Mouse (Mus musculus): ENCODE measurements around the gene Slc25a51. TPM values are rescaled to one million over a fixed set of nuclear protein-coding genes. Genes with fewer than 3 reads are reported as not detected.
"Not testable (repeated sequence)": the region's sequence is repeated elsewhere in the genome, so short reads cannot be mapped to it uniquely, and the experiment has no call there.

Slc25a51 gene
- polyA plus RNA-seq, 1 experiment from 2014 or later, result 79.8 TPM

DNA sequence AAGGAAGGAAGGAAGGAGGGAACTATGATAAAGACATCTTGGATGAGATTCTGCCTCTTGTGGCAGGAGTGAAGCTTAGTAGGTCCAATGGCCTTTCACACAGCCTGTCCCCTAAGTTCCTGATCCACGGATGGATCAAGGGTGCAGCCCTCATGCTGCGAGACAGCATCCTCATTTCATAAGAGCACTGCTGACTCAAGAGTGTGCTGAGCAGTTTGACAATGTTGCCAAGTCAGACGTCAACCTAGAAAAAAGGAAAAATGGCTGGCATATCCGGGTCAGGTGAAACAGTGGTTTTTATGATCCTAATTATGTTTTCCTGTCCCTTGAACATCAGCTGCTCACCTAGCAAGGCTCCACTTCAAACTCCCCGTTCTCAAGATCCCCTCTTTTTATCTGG lies 14.9 kb downstream of the Slc25a51 start:
- no peaks in the 10 kb centered on the region for H3K9me3 ChIP-seq
- no peak overlapping the region for H3K4me2 ChIP-seq (replicated peaks)
- no peak overlapping the region for H3K9ac ChIP-seq
- no peak overlapping the region for H3K27ac ChIP-seq
- no peaks in the 10 kb centered on the region for H3K27me3 ChIP-seq
- no peaks in the 10 kb centered on the region for H3K4me1 ChIP-seq
- 84% methylated on average over 5 of the region's 5 CpGs for WGBS
- peaks cover 17% of the 10 kb centered on the region for H3K36me3 ChIP-seq
- no peak overlapping the region for H3K4me3 ChIP-seq
- no peak for ATAC-seq (ENCODE audit: insufficient number of reproducible peaks, insufficient read depth, low FRiP score, low TSS enrichment)

DNA sequence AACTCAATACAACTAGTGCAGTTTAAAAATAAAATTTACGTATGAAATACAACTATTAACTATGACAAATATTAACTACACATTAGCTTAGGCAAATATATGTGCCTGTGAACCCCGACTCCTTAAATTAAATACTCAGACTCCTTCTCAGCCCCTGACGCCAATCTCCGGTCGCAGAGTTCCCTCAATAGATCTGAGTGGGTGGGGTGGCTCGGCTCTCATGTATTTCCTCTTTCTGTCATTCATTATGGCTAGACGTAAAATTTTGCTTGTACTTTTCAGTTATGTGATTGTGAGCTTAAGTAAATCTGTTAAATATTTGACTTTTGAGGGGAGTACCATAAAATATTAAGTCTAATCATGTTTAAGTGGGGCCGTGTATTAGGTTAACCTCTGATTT lies 15.6 kb downstream of the Slc25a51 start:
- no peak overlapping the region for H3K27ac ChIP-seq
- H3K4me2 ChIP-seq (replicated peaks), result no peak overlapping the region
- H3K9ac ChIP-seq, result no peak overlapping the region
- no peaks in the 10 kb centered on the region for H3K27me3 ChIP-seq
- H3K9me3 ChIP-seq, result no peaks in the 10 kb centered on the region
- WGBS, result 77% methylated on average over 8 of the region's 8 CpGs
- H3K4me1 ChIP-seq, result no peaks in the 10 kb centered on the region
- no peak for ATAC-seq (ENCODE audit: insufficient number of reproducible peaks, insufficient read depth, low FRiP score, low TSS enrichment)
- H3K4me3 ChIP-seq, result no peak overlapping the region
- H3K36me3 ChIP-seq, result peaks cover 12% of the 10 kb centered on the region; the same call in 1 of the 2 replicates

- 73% methylated on average over 11 of the region's 11 CpGs for WGBS
- Histone ChIP-seq H3K27ac (no peak overlapping the region), H3K9me3 (no peaks in the 10 kb centered on the region), H3K4me1 (no peaks in the 10 kb centered on the region), H3K4me2 (replicated peaks) (no peak overlapping the region), H3K4me3 (no peak overlapping the region), H3K27me3 (no peaks in the 10 kb centered on the region), H3K9ac (no peak overlapping the region), H3K36me3 (peaks cover 9% of the 10 kb centered on the region; the same call in 1 of the 2 replicates)
- ATAC-seq (ENCODE audit: insufficient number of reproducible peaks, insufficient read depth, low FRiP score, low TSS enrichment), result no peak
These were observed 16.0 kb downstream of the Slc25a51 start for GRCm38 (mm10) chr4:45392572-45392971.

DNA sequence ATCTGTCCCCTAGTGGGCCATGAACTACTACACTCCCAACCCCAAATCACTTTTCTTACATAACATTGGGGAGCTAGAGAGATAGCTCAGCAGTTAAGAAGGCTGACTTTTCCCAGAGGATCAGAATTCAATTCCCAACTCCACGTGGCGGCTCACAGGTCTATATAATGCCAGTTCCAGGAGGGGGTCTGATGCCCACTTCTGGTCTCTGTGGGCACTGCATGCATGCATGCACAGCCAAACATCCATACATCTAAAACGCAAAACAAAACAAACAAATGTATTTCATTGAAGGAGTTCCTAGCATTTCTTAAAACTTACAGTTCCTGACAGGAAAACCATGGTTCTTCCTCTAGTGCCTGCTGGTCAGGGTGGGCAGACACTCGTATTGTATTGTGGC lies 16.5 kb downstream of the Slc25a51 start:
- H3K9ac ChIP-seq, result no peak overlapping the region
- no peak for ATAC-seq (ENCODE audit: insufficient number of reproducible peaks, insufficient read depth, low FRiP score, low TSS enrichment)
- no peaks in the 10 kb centered on the region for H3K27me3 ChIP-seq
- 70% methylated on average over 4 of the region's 4 CpGs for WGBS
- no peak overlapping the region for H3K4me2 ChIP-seq (replicated peaks)
- H3K36me3 ChIP-seq, result peaks cover 4% of the 10 kb centered on the region; the same call in 1 of the 2 replicates
- no peaks in the 10 kb centered on the region for H3K4me1 ChIP-seq
- H3K27ac ChIP-seq, result no peak overlapping the region
- H3K9me3 ChIP-seq, result no peaks in the 10 kb centered on the region
- H3K4me3 ChIP-seq, result no peak overlapping the region

GRCm38 (mm10) chr4:45387296-45387695 lies 21.3 kb downstream of the Slc25a51 start:
- not testable (repeated sequence) for H3K27ac ChIP-seq; H3K4me1 ChIP-seq; H3K9me3 ChIP-seq; H3K9ac ChIP-seq; H3K4me3 ChIP-seq; ATAC-seq (ENCODE audit: insufficient number of reproducible peaks, insufficient read depth, low FRiP score, low TSS enrichment); H3K36me3 ChIP-seq; H3K27me3 ChIP-seq; H3K4me2 ChIP-seq (replicated peaks)
- 91% methylated on average over 5 of the region's 5 CpGs for WGBS

DNA sequence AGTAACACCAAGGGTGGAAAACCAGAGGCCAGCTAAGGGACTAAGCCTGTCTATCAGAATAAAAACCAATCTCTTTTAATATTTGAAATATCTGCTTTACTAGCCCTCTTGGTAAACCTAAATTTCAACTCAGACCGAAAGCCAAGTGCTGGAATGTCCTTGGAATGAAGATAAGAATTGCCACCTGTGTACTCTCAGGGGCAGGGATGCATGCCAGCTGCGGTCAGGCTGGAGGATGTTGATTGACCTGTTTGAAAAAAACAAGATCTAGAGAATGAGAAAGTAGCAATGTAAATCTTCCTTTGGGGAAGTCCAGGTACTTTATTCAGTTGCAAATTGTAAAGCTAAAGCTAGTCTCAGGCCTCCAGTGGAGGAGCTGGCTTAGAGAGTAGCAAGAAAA lies 26.4 kb downstream of the Slc25a51 start:
- H3K36me3 ChIP-seq; H3K27ac ChIP-seq; H3K4me3 ChIP-seq; H3K4me2 ChIP-seq (replicated peaks); H3K9me3 ChIP-seq; H3K9ac ChIP-seq; H3K27me3 ChIP-seq; ATAC-seq (ENCODE audit: insufficient number of reproducible peaks, insufficient read depth, low FRiP score, low TSS enrichment); H3K4me1 ChIP-seq: not testable (repeated sequence)
- 76% methylated on average over 2 of the region's 2 CpGs for WGBS

DNA sequence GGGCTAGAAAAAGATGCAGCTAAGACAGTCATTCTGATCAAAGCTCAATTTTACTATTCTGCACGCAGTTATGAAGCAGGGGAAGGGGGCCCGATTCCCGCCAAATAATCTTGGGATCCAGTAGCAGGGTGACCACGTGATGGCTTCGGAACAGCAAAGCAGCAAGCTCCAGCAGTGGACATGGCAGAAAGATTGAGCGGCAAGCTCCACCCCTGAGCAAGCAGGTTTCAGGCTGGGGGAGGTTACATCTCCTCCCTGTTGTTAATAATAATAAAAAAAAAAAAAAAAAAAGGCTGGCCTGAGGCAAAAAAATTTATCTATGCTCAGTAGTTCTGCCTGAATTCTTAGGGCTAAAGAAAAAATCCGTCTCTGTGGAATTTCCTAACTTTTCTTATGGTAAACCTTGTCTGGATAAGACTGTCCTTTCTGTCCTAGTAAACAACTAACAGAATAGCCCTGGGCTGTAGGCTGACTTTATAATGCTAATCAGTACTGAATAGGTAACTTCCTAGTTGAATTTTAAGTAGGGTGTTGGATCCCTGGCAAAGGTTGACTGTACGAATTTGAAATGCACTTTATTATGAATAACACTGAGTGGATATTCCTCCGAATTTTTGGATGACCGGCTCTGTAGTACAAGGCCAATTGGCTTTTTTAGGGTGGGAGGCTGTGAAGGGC lies 27.5 kb downstream of the Slc25a51 start:
- H3K27ac ChIP-seq; H3K36me3 ChIP-seq; H3K9me3 ChIP-seq; H3K4me1 ChIP-seq; ATAC-seq (ENCODE audit: insufficient number of reproducible peaks, insufficient read depth, low FRiP score, low TSS enrichment); H3K27me3 ChIP-seq; H3K4me2 ChIP-seq (replicated peaks); H3K9ac ChIP-seq; H3K4me3 ChIP-seq: not testable (repeated sequence)
- WGBS, result 87% methylated on average over 10 of the region's 10 CpGs

GRCm38 (mm10) chr4:45376573-45376972 lies 32.0 kb downstream of the Slc25a51 start:
- H3K4me2 ChIP-seq (replicated peaks), result no peak overlapping the region
- H3K36me3 ChIP-seq, result peaks cover 46% of the 10 kb centered on the region
- H3K4me1 ChIP-seq, result no peaks in the 10 kb centered on the region
- H3K27ac ChIP-seq, result no peak overlapping the region
- no peak for ATAC-seq (ENCODE audit: insufficient number of reproducible peaks, insufficient read depth, low FRiP score, low TSS enrichment)
- no peaks in the 10 kb centered on the region for H3K9me3 ChIP-seq
- no peaks in the 10 kb centered on the region for H3K27me3 ChIP-seq
- 83% methylated on average over 4 of the region's 4 CpGs for whole genome bisulfite sequencing
- H3K9ac ChIP-seq, result no peak overlapping the region
- no peak overlapping the region for H3K4me3 ChIP-seq

DNA sequence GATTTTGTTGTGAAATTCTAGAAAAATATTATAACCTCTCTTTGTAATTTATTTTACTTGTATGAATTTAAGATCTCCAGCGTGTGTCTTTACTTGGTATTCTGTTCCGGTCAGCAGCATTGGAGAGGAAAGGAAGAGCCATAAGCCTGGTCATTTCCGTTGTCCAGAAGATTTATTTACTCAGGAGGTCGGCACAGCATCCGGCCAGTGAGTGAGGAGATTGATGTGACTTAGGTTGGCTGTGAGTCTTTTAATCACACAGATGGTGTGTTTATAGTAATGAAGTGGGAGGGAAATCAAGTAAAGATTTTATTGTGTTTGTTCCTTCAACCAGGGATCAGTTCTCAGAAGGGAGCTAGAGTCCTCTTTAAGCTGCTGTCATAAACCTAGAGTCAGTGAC lies 33.7 kb downstream of the Slc25a51 start:
- Histone ChIP-seq H3K36me3 (peaks cover 53% of the 10 kb centered on the region), H3K4me3 (no peak overlapping the region), H3K4me2 (replicated peaks) (no peak overlapping the region), H3K27me3 (no peaks in the 10 kb centered on the region), H3K27ac (no peak overlapping the region), H3K9me3 (no peaks in the 10 kb centered on the region), H3K4me1 (no peaks in the 10 kb centered on the region), H3K9ac (no peak overlapping the region)
- no peak for ATAC-seq (ENCODE audit: insufficient number of reproducible peaks, insufficient read depth, low FRiP score, low TSS enrichment)
- 90% methylated on average over 5 of the region's 5 CpGs for WGBS

GRCm38 (mm10) chr4:45371261-45371660 lies 37.3 kb downstream of the Slc25a51 start:
- Histone ChIP-seq H3K9me3 (no peaks in the 10 kb centered on the region), H3K4me1 (no peaks in the 10 kb centered on the region), H3K27me3 (no peaks in the 10 kb centered on the region), H3K27ac (no peak overlapping the region), H3K36me3 (peaks cover 47% of the 10 kb centered on the region), H3K9ac (no peak overlapping the region), H3K4me2 (replicated peaks) (no peak overlapping the region), H3K4me3 (no peak overlapping the region)
- no peak for ATAC-seq (ENCODE audit: insufficient number of reproducible peaks, insufficient read depth, low FRiP score, low TSS enrichment)
- 76% methylated on average over 3 of the region's 3 CpGs for WGBS

DNA sequence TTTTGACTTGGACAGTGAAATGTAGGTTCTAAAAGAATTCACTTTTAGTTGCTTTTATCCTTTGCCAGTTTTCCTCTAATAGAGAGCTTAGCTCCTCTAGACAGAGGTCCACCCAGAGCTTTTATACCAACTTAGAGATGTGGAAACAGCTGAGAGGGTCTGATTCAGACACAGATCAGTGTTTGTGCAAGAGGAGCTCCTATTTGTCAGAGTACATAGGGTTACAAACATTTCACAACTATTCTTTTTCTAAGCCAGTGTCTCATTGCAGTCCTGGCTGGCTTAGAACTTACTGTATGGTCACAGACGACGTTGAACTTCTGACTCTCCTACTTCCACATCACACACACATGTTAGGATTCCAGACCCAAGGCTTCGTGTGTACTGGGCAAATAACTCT lies 51.9 kb downstream of the Slc25a51 start:
- Histone ChIP-seq H3K27me3 (no peaks in the 10 kb centered on the region), H3K36me3 (peaks cover 13% of the 10 kb centered on the region; the same call in 1 of the 2 replicates), H3K4me1 (no peaks in the 10 kb centered on the region), H3K27ac (no peak overlapping the region), H3K4me3 (no peak overlapping the region), H3K4me2 (replicated peaks) (no peak overlapping the region), H3K9me3 (no peaks in the 10 kb centered on the region), H3K9ac (no peak overlapping the region)
- 91% methylated on average over 3 of the region's 3 CpGs for WGBS
- ATAC-seq (ENCODE audit: insufficient number of reproducible peaks, insufficient read depth, low FRiP score, low TSS enrichment), result no peak

Measured in embryonic facial prominence, embryonic 12.5 days (tissue).